Mouse (Mus musculus) heart, embryonic 11.5 days (tissue): ENCODE results near the gene Rapgef2. TPM values are rescaled to one million over a fixed set of nuclear protein-coding genes. Genes with fewer than 3 reads are reported as not detected.

ENCODE experiments used
- ATAC-seq: fragments of 200-750 bp; cut with Nextera tagmentation; replicated peaks from 2 replicates; pipeline ENCODE4 v1.8.0; 2017; ENCODE audit warnings: moderate library complexity; ENCODE audit not compliant: insufficient number of reproducible peaks, low FRiP score, low TSS enrichment
- H3K27ac ChIP-seq: fragments of 300-500 bp; sonication (generic); 2 replicates; pipeline ENCODE4 v1.5.1; 2014; ENCODE audit warnings: mild to moderate bottlenecking, low read depth, low read length
- H3K27me3 ChIP-seq: fragments of 300-500 bp; sonication (generic); 2 replicates; pipeline ENCODE4 v1.6.1; 2014; ENCODE audit warnings: mild to moderate bottlenecking, low read length, mixed read lengths; ENCODE audit not compliant: control insufficient read depth, insufficient read depth
- H3K36me3 ChIP-seq: fragments of 300-500 bp; sonication (generic); 2 replicates; pipeline ENCODE4 v1.6.1; 2014; ENCODE audit warnings: mild to moderate bottlenecking, low read length, moderate library complexity, mixed read lengths; ENCODE audit not compliant: control insufficient read depth, insufficient read depth
- H3K4me1 ChIP-seq: fragments of 300-500 bp; sonication (generic); 2 replicates; pipeline ENCODE4 v1.6.1; 2014; ENCODE audit warnings: low read length; ENCODE audit not compliant: control insufficient read depth, insufficient read depth
- H3K4me2 ChIP-seq: fragments of 300-500 bp; sonication (generic); 2 replicates; pipeline ENCODE4 v1.6.1; 2014; ENCODE audit warnings: mild to moderate bottlenecking, moderate library complexity
- H3K4me3 ChIP-seq: fragments of 300-500 bp; sonication (generic); 2 replicates; pipeline ENCODE4 v1.5.1; 2014; ENCODE audit warnings: low read depth, low read length
- H3K9ac ChIP-seq: fragments of 300-500 bp; sonication (generic); 2 replicates; pipeline ENCODE4 v1.6.1; 2014; ENCODE audit warnings: mild to moderate bottlenecking, low read depth, low read length, moderate library complexity
- H3K9me3 ChIP-seq: fragments of 300-500 bp; sonication (generic); replicated peaks from 2 replicates; pipeline ENCODE4 v1.6.1; 2016; ENCODE audit warnings: low read length; ENCODE audit not compliant: control insufficient read depth
- WGBS: fragments of 180-500 bp; shearing (Covaris S2); extraction: QIAGEN DNeasy Blood & Tissue Kit; methylation state at CpG from one replicate; pipeline ENCODE4 v1.1.7; 2014; ENCODE audit not compliant: insufficient replicate concordance; 5-methylcytosine and 5-hydroxymethylcytosine counted together
- polyA plus RNA-seq: library from polyadenylated mRNA; unstranded; fragments of >200 nt; fragmentation: Nextera tagmentation; extraction: Ambion mirVana; gene quantifications from 2 replicates; pipeline ENCODE4 v1.2.1, GENCODE M21; 2014

Gene Rapgef2
- polyA plus RNA-seq, 1 experiment from 2014 or later = 5.9 TPM

DNA sequence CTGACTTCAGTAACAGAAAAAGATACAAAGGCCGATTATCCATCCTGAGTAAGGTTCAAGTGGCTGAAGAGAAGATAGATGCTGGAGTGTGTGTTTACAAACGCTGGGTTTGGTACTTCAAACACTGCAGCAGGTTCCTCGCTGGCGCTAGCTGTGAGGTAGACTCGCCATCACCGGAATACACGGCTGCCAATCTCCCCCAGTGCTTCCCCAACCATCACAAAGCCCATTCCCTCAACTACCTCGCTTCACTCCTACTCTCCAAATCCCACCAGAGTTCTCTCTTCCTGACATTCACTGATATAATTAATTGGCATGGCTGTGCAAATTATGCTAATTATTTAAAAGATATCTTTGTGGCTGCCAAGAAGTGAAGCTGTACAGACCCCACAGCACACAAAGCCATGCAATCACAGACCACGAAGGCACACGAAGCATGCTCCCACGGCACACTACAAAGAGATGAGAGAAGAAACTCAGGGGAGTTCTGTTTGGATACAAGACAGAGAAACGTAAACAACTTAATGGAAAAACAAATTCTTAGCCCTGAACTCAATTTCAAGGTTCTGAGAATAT, 15.2 kb downstream of the Rapgef2 start:
- Histone ChIP-seq H3K9ac (no peak overlapping the region), H3K9me3 (no peaks in the 10 kb centered on the region), H3K36me3 (no peaks in the 10 kb centered on the region), H3K27me3 (no peaks in the 10 kb centered on the region), H3K27ac (no peak overlapping the region), H3K4me1 (peaks cover 30% of the 10 kb centered on the region), H3K4me3 (no peak overlapping the region), H3K4me2 (no peak overlapping the region)
- no peak for ATAC-seq
- 66% methylated on average over 12 of the region's 12 CpGs for WGBS

DNA sequence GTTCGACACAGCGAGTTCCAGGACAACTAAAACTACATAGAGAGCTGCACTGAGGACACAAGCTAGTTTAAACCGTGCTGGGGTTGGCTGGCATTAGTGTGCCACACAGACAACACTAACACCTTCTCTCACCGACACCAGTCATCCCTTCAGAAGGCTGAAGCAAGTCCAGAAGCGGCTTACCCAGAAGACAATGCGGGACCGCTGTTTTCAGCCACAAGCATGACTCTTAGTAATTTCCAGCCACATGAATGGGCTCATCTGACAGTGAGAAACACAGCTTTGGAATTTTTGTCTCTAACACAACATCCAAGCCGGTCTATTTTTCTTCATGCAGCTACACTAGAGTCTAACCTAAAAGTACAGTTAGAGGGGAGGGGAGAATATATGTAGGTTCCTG, 16.4 kb downstream of the Rapgef2 start:
- WGBS = 81% methylated on average over 8 of the region's 8 CpGs
- Histone ChIP-seq H3K4me1 (peaks cover 28% of the 10 kb centered on the region), H3K4me2 (no peak overlapping the region), H3K36me3 (no peaks in the 10 kb centered on the region), H3K9ac (no peak overlapping the region), H3K4me3 (no peak overlapping the region), H3K27ac (no peak overlapping the region), H3K27me3 (no peaks in the 10 kb centered on the region), H3K9me3 (no peaks in the 10 kb centered on the region)
- no peak for ATAC-seq

DNA sequence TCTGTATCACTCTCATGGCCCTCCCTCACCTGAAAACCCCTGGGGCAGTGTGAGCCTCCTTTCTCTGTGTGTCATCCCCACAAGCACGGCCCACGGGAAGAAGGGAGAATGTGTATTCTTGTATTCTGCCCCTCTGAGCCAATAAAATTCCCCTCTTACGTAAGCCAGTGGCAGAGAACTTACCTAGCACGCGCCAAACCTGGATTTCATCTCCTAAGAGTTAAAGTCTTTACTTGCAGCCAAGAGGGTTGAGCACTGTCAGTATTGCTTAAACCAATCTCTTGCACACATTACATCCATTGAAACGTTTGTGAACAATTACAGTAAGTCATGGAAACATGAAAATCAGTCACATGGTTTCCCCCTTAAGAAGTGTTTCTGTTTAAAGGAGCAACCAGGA, 19.3 kb downstream of the Rapgef2 start:
- H3K9ac ChIP-seq = no peak overlapping the region
- no peaks in the 10 kb centered on the region for H3K9me3 ChIP-seq
- no peak overlapping the region for H3K27ac ChIP-seq
- no peak overlapping the region for H3K4me3 ChIP-seq
- no peak for ATAC-seq
- H3K27me3 ChIP-seq = no peaks in the 10 kb centered on the region
- peaks cover 29% of the 10 kb centered on the region for H3K4me1 ChIP-seq
- no peaks in the 10 kb centered on the region for H3K36me3 ChIP-seq
- H3K4me2 ChIP-seq = no peak overlapping the region
- 82% methylated on average over 6 of the region's 6 CpGs for WGBS

DNA sequence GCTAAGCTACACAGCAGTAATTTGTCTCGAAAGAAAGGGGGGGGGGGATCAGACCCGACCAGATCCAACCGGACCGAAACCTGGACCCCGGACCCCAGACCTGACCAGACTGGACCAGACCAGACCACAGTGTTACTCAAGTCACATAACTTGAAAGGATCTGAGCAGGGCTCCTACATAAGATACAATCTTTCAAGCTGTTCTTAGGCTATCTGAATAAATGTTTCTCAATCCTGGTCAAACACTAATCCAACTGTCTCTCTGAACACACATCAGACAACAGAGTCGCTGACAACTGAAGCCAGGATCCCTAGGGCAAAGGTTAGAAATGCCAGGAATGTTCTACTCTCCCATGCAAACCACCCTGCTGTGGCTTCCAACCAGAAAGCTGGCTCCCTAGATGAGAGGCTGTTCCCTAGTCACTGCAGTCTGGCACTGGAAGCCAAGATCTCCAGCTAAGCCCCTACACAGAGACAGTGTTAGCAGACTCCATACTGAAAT, 24.5 kb downstream of the Rapgef2 start:
- Histone ChIP-seq H3K4me3 (no peak overlapping the region), H3K9me3 (no peaks in the 10 kb centered on the region), H3K36me3 (no peaks in the 10 kb centered on the region), H3K4me2 (no peak overlapping the region), H3K9ac (no peak overlapping the region), H3K27ac (no peak overlapping the region), H3K4me1 (peaks cover 12% of the 10 kb centered on the region; the same call in 1 of the 2 replicates), H3K27me3 (no peaks in the 10 kb centered on the region)
- WGBS = 67% methylated on average over 6 of the region's 6 CpGs
- no peak for ATAC-seq

DNA sequence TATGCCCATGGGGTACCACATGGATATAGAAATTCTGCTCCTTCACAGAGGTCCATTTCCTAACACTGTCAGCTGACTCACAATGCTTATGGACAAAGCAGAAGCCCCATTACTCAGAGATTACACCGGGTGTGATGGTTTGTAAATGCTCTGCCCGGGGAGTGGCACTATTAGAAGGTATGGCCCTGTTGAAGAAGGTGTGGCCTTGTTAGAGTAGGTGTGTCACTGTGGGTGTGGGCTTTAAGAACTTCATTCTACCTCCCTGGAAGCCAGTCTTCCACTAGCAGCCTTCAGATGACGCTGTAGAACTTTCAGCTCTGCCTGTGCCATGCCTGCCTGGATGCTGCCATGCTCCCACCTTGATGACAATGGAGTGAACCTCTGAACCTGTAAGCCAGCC, 32.3 kb downstream of the Rapgef2 start:
- peaks cover 6% of the 10 kb centered on the region; the same call in 1 of the 2 replicates for H3K4me1 ChIP-seq
- no peak overlapping the region for H3K4me2 ChIP-seq
- ATAC-seq = no peak
- H3K9ac ChIP-seq = no peak overlapping the region
- WGBS = 83% methylated on average over 3 of the region's 3 CpGs
- no peaks in the 10 kb centered on the region for H3K27me3 ChIP-seq
- H3K9me3 ChIP-seq = no peaks in the 10 kb centered on the region
- H3K4me3 ChIP-seq = no peak overlapping the region
- H3K27ac ChIP-seq = no peak overlapping the region
- H3K36me3 ChIP-seq = no peaks in the 10 kb centered on the region; the same call in 1 of the 2 replicates

DNA sequence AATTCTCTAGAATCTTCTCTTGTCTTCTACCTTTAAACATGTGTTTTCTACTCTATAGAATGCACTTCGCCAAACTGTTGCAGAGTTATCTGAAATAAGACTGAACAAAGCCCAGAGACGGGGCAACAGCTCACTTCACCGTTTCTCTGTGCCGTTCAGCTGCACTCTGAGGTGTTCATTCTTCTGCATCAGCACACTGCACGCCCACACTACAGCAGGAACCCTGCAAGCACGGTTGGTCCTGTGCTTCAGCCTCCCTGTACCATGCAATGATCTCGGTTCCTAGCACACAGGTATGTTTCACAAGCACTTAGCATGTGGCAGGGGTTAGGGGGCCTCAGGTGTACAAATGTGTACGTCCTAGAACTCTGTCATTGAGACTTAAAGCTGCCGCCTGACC, 32.9 kb downstream of the Rapgef2 start:
- Histone ChIP-seq H3K4me1 (peaks cover 8% of the 10 kb centered on the region), H3K4me2 (no peak overlapping the region), H3K36me3 (no peaks in the 10 kb centered on the region; the same call in 1 of the 2 replicates), H3K9me3 (no peaks in the 10 kb centered on the region), H3K4me3 (no peak overlapping the region), H3K9ac (no peak overlapping the region), H3K27ac (no peak overlapping the region), H3K27me3 (no peaks in the 10 kb centered on the region)
- ATAC-seq = no peak
- 71% methylated on average over 9 of the region's 9 CpGs for WGBS

DNA sequence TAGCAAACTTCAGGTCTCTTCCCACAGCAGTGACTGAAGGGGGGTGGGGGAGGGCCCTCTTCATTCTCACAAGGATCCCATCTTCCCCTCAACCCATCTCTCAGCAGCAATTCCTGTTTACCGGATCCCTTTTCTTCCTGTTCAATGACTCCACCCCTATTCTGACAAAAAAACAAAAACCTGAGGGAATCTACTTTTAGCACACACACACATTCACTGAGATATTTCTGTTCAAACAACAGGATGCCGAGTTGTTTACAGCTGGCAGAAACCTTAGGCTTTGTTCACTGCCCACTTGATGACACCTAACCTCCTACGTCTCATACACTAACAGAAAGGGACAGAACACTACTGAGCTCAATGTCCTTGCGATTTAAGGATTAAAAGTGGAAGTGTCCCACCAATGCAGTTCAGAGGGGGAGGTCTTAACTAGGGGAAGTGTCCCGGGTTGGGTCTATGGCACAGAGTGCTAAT, 33.4 kb downstream of the Rapgef2 start:
- no peak overlapping the region for H3K4me2 ChIP-seq
- H3K4me3 ChIP-seq = no peak overlapping the region
- no peak overlapping the region for H3K27ac ChIP-seq
- no peak overlapping the region for H3K9ac ChIP-seq
- 46% methylated on average over 5 of the region's 5 CpGs for WGBS
- no peaks in the 10 kb centered on the region for H3K27me3 ChIP-seq
- no peak for ATAC-seq
- H3K9me3 ChIP-seq = no peaks in the 10 kb centered on the region
- H3K4me1 ChIP-seq = peaks cover 13% of the 10 kb centered on the region
- H3K36me3 ChIP-seq = no peaks in the 10 kb centered on the region; the same call in 1 of the 2 replicates

DNA sequence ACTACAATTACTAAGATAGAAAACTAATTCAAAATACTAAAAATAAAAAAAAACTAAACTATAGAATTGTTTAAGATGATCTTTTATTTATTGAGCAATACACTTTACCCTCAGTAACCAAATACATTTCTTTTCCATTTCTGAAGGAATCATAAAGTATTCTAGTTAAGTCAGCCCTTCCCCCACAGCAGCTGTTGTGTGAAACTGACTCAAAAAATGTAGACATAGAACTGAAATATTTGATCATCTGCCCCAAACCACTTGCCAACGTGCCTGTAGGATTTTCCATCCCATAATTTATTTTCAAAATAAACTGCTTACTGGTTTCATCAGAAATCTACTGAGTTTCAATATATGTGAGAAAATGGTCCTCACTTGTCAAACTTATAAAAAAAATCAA, 36.4 kb downstream of the Rapgef2 start:
- no peak overlapping the region for H3K9ac ChIP-seq
- peaks cover 21% of the 10 kb centered on the region for H3K4me1 ChIP-seq
- H3K9me3 ChIP-seq = no peaks in the 10 kb centered on the region
- no peak overlapping the region for H3K4me3 ChIP-seq
- H3K27me3 ChIP-seq = no peaks in the 10 kb centered on the region
- no peak for ATAC-seq
- no peaks in the 10 kb centered on the region; the same call in 1 of the 2 replicates for H3K36me3 ChIP-seq
- H3K4me2 ChIP-seq = no peak overlapping the region
- no peak overlapping the region for H3K27ac ChIP-seq
- WGBS = 78% methylated on average over 1 of the region's 1 CpGs

DNA sequence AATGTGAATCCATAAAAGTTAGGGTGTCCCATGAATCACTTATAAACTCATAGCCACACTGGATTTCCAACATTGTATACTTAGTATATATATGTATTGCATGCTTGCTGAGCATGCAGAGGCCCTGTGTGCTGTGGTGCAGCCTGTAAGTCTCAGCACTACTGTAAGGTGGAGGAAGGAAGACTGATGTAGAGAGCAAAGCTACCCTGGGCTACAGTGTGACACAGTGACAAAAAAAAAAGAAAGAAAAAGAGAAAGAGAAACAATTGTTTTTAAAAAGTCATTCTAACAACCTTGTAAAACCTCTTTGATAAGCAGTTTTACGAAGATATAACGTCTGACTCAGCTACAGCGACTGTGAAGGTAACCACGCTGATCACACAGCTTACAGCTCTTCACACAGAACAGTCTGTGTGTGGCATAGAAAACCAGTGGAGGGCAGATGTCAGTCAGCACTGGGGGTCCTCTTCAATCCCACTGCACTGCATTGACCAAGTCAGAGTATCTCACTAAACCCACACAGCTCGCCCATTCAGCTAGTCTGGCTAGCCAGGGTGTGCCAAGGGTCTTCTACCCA, 37.6 kb downstream of the Rapgef2 start:
- H3K4me2 ChIP-seq = no peak overlapping the region
- peaks cover 31% of the 10 kb centered on the region for H3K4me1 ChIP-seq
- no peak overlapping the region for H3K9ac ChIP-seq
- H3K36me3 ChIP-seq = no peaks in the 10 kb centered on the region; the same call in 1 of the 2 replicates
- no peak overlapping the region for H3K4me3 ChIP-seq
- H3K27ac ChIP-seq = no peak overlapping the region
- WGBS = 80% methylated on average over 5 of the region's 5 CpGs
- ATAC-seq = no peak
- H3K9me3 ChIP-seq = no peaks in the 10 kb centered on the region
- no peaks in the 10 kb centered on the region for H3K27me3 ChIP-seq
